Mouse (Mus musculus) C2C12 (cell line): Measurements from ENCODE around the gene Nr1d1. TPM values are rescaled to one million over a fixed set of nuclear protein-coding genes. Genes with fewer than 3 reads are reported as not detected.

Experiments
- H3K27me3 ChIP-seq: one replicate; pipeline ENCODE4 v1.6.1; 2011; ENCODE audit not compliant: control insufficient read depth, insufficient read depth, insufficient read length
- H3K36me3 ChIP-seq: one replicate; pipeline ENCODE4 v1.6.1; 2011; ENCODE audit not compliant: control insufficient read depth, insufficient read depth
- H3K4me3 ChIP-seq: one replicate; pipeline ENCODE4 v1.5.1; 2011; ENCODE audit warnings: mild to moderate bottlenecking, control low read depth; ENCODE audit not compliant: poor library complexity, insufficient read depth, severe bottlenecking
- H3K79me2 ChIP-seq: one replicate; pipeline ENCODE4 v1.6.1; 2011; ENCODE audit not compliant: control insufficient read depth, insufficient read depth
- H3K79me3 ChIP-seq: one replicate; pipeline ENCODE4 v1.6.1; 2011; ENCODE audit warnings: low read depth, control low read depth
- H3ac ChIP-seq: one replicate; pipeline ENCODE3; 2011; ENCODE audit warnings: low read depth; ENCODE audit not compliant: control insufficient read depth, insufficient read length
- CEBPB ChIP-seq: IDR thresholded peaks from one replicate; pipeline ENCODE4 v1.6.1; 2011; ENCODE audit warnings: low read depth, mild to moderate bottlenecking, control low read depth, moderate library complexity
- CTCF ChIP-seq: IDR thresholded peaks from one replicate; pipeline ENCODE4 v1.5.1; 2011; ENCODE audit not compliant: control insufficient read depth, insufficient read depth, insufficient read length
- FOSL1 ChIP-seq: IDR thresholded peaks from one replicate; pipeline ENCODE4 v1.8.0; 2011; ENCODE audit warnings: mild to moderate bottlenecking, low read length; ENCODE audit not compliant: poor library complexity, insufficient read depth, severe bottlenecking
- MAX ChIP-seq: IDR thresholded peaks from one replicate; pipeline ENCODE4 v1.6.1; 2011; ENCODE audit warnings: mild to moderate bottlenecking, control low read depth
- MYOD1 ChIP-seq: IDR thresholded peaks from one replicate; pipeline ENCODE4 v1.6.1; 2011; ENCODE audit warnings: low read depth; ENCODE audit not compliant: control insufficient read depth, insufficient read length
- MYOG ChIP-seq: IDR thresholded peaks from one replicate; pipeline ENCODE4 v1.6.1; 2011; ENCODE audit not compliant: control insufficient read depth, insufficient read length; ENCODE audit errors: extremely low read depth
- USF1 ChIP-seq: IDR thresholded peaks from one replicate; pipeline ENCODE4 v1.6.1; 2011; ENCODE audit warnings: low read depth, mild to moderate bottlenecking, control low read depth, moderate library complexity
- polyA plus RNA-seq: library from polyadenylated mRNA; unstranded; fragments of >200 nt; fragmentation: generic; extraction: Trizol; gene quantifications from one replicate; pipeline ENCODE4 v1.2.1, GENCODE M21; 2012; ENCODE audit warnings: missing spikeins

The Nr1d1 gene
- polyA plus RNA-seq, 1 experiment, result 22.3 TPM

GRCm38 (mm10) chr11:98770096-98770975 lies 4.8 kb downstream of the Nr1d1 start:
- no peak overlapping the region for H3ac ChIP-seq
- no peaks in the 10 kb centered on the region for H3K27me3 ChIP-seq
- peaks cover 22% of the 10 kb centered on the region for H3K79me2 ChIP-seq
- H3K36me3 ChIP-seq, result peaks cover 41% of the 10 kb centered on the region
- H3K4me3 ChIP-seq, result no peak overlapping the region
- TF ChIP-seq CTCF (no peak), MYOD1 (no peak), FOSL1 (no peak), MYOG (no peak)
- H3K79me3 ChIP-seq, result peaks cover 12% of the 10 kb centered on the region

DNA sequence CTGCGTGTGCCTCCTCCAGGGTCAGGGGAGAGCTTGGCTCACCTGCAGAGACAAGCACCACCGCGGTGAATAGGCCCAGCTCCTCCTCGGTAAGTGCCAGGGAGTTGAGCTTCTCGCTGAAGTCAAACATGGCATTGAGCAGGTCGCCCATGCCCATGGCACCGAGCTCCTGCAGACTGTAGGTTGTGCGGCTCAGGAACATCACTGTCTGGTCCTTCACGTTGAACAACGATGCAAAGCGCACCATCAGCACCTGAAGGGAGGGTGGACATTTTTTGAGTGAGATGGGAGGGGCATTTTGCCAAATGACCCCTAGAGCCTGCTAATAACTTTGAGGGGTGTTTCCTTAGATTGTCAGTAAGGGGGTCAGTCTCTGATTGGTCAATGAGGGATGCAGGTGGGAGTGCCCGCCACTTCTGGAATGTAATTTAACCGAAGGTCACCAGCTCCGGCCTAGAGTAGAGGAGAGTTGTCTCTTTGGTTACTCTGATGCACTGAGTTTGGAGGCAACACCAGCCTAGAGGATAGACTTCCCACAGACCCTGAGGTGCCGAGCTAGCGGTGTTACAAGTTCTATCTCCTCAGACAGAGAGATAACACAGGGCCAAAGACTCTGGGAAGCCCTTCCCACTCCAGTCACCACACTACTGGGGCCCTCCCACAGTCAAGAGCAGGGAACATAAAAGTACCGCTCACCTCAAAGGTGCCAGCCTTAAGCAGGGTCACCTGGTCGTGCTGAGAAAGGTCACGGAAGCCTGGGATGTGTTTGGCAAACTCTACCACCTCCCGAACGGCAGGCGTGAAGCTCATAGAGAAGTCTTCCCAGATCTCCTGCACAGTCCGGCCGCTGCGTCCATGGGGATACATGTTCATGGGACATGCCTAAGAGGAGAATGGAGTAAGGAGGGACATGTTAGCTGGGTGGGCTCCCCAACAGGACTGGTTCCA lies 5.9 kb downstream of the Nr1d1 start:
- no peak overlapping the region for H3ac ChIP-seq
- peaks cover 16% of the 10 kb centered on the region for H3K79me2 ChIP-seq
- TF ChIP-seq CEBPB, result no peak
- no peak for TF ChIP-seq MYOD1
- TF ChIP-seq MAX, result no peak
- TF ChIP-seq FOSL1, result no peak
- TF ChIP-seq MYOG, result no peak
- no peaks in the 10 kb centered on the region for H3K27me3 ChIP-seq
- H3K79me3 ChIP-seq, result peaks cover 8% of the 10 kb centered on the region
- peaks cover 41% of the 10 kb centered on the region for H3K36me3 ChIP-seq
- no peak overlapping the region for H3K4me3 ChIP-seq

DNA sequence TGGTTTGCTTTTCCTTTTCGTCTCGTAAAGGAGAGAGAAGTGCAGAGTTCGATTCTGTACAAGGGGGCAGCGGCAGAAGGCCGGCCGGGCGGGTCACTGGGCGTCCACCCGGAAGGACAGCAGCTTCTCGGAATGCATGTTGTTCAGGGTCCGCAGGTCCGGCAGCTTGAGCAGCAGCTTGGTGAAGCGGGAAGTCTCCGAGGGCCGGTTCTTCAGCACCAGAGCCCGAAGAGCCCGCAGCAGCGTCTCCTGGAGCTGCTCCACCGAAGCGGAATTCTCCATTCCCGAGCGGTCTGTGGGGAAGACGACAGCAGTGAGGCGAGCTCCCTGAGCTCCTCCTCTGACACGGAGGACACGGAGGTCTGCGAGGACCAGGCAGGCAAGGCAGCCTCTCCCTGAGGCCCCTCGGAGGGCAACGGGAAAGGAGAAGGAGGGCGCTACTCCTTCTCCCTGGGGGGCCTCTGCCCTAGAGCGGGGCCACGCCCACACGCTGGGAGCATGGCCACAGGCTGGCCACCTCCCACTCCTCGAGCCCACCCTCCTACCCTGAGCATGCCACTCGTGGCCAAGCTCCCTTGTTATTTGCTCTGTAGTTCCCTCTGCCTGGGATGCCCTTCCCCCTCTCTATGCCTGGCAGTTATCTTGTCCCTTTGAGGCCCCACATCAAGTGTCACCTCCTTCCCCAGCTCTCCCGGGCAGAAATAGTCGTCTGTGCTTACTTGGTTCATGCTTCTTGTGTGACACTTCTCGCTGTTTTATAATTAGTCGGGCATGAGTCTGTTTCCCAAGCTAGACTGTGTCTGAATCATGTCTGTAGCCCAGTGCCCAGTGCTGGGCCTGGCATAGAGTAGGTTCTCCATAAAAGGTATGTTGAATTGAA lies 6.8 kb downstream of the Nr1d1 start:
- Histone ChIP-seq H3K4me3 (no peak overlapping the region), H3K36me3 (peaks cover 41% of the 10 kb centered on the region), H3K79me2 (peaks cover 13% of the 10 kb centered on the region), H3ac (no peak overlapping the region), H3K27me3 (no peaks in the 10 kb centered on the region), H3K79me3 (peaks cover 6% of the 10 kb centered on the region)
- TF ChIP-seq USF1 (no peak), MYOG (no peak)

GRCm38 (mm10) chr11:98767713-98768112 lies 7.4 kb downstream of the Nr1d1 start:
- Histone ChIP-seq H3K79me2 (peaks cover 13% of the 10 kb centered on the region), H3K4me3 (no peak overlapping the region), H3ac (no peak overlapping the region), H3K27me3 (no peaks in the 10 kb centered on the region), H3K36me3 (peaks cover 41% of the 10 kb centered on the region), H3K79me3 (peaks cover 6% of the 10 kb centered on the region)
- TF ChIP-seq MYOG, result no peak
- no peak for TF ChIP-seq CEBPB
- no peak for TF ChIP-seq FOSL1
- no peak for TF ChIP-seq MAX
- no peak for TF ChIP-seq MYOD1
- TF ChIP-seq CTCF, result no peak
- TF ChIP-seq USF1, result no peak

DNA sequence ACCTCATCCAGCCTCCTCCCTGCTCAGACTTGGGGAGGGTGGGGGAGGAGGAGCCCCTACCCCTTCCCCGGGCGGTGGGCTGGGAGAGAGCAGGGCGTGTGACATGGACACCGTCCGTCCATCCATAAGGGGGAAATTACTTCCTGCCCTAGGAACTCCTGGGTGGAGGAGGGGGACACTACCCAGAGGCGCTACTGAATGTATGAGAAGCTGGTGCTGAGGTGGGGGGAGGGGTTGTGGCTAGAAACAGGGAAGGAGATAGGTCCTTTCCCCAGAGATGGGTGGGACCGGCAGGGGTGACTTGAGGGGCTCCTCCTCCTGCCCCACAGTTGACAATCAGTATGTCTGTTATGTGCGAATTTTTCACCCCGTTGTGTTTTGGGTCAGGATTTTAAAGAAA lies 7.9 kb downstream of the Nr1d1 start:
- Histone ChIP-seq H3ac (no peak overlapping the region), H3K36me3 (peaks cover 41% of the 10 kb centered on the region), H3K4me3 (no peak overlapping the region), H3K79me2 (peaks cover 11% of the 10 kb centered on the region), H3K27me3 (no peaks in the 10 kb centered on the region), H3K79me3 (peaks cover 6% of the 10 kb centered on the region)
- TF ChIP-seq MAX, result no peak
- TF ChIP-seq MYOD1, result no peak
- TF ChIP-seq CEBPB, result no peak
- TF ChIP-seq USF1, result no peak
- no peak for TF ChIP-seq CTCF
- TF ChIP-seq MYOG, result no peak
- no peak for TF ChIP-seq FOSL1
